Mouse (Mus musculus) ES-Bruce4 (cell line): Measurements from ENCODE around the gene Bcl2a1b.
"Not testable (repeated sequence)": the region's sequence is repeated elsewhere in the genome, so short reads cannot be mapped to it uniquely, and the experiment has no call there.

Experiments used
- CTCF ChIP-seq: IDR thresholded peaks from one replicate; pipeline ENCODE4 v1.8.1; 2011; ENCODE audit warnings: low read depth, low read length
- EP300 ChIP-seq: IDR thresholded peaks from 2 replicates; pipeline ENCODE4 v1.6.1; 2011; ENCODE audit warnings: low read depth, low read length; ENCODE audit not compliant: insufficient read depth
- POLR2A ChIP-seq: IDR thresholded peaks from one replicate; pipeline ENCODE4 v1.8.1; 2011; ENCODE audit warnings: low read length; ENCODE audit not compliant: insufficient read depth

DNA sequence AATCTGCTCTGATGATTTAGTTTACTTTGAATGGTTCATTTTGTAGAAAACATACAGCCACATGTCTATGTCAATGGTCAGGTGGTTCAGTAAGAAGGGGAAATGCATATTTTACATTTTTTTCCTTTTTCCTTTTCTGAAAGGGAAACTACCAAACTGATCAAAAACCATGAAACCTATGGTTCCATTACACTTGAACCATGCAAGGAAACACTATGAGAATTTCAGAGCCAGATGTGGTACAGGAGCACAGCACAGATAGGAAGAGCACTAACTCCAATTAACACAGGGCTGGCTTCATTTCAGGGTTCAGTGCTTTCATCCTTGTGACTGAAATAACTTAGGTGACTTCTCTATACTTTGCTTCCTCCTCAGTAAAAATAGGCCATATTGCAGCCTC is 3.2 kb downstream of the Bcl2a1b start:
- not testable (repeated sequence) for TF ChIP-seq POLR2A, CTCF, EP300
